Mouse (Mus musculus) small intestine, adult 2 months (tissue): ENCODE data around the gene Rtp1.

Experiments used
- CTCF ChIP-seq: fragments of 200-500 bp; IDR thresholded peaks from 2 replicates; pipeline ENCODE4 v1.5.1; 2012; ENCODE audit warnings: low read depth, mild to moderate bottlenecking, control low read depth, inconsistent platforms, low read length, moderate library complexity, mixed read lengths; ENCODE audit not compliant: insufficient replicate concordance, insufficient read length; ENCODE audit errors: extremely low read depth
- POLR2A ChIP-seq: fragments of 200-500 bp; IDR thresholded peaks from 2 replicates; pipeline ENCODE4 v1.6.1; 2012; ENCODE audit warnings: low read depth, mild to moderate bottlenecking, control low read depth, inconsistent platforms, low read length, moderate library complexity

DNA sequence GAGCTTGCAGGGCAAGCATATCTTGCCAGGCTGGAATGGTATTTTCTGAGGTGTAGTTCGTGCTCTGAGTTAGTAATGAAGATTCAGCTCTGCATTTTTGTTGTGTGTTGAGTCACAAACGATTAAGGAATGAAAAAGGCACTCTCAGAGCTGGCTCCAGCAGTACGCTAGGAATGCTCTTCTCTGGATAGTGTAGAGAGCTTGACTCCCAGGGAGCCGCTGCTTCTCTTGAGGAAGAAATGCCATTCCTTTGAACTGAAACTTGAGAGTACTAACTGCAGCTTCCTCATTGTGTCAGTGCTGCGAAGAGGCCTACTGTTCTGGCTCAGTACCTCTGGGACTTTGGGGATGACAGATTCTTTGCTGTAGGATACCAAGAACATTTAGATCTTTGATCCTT, 5.1 kb upstream of the Rtp1 start:
- no peak for TF ChIP-seq CTCF
- no peak for TF ChIP-seq POLR2A
